Mouse (Mus musculus): Measurements from ENCODE around the gene Olfr452.

- TF ChIP-seq CTCF (IDR thresholded peaks at IDR 0.05; ENCODE audit: insufficient read depth, low read length), result no peak
- TF ChIP-seq POLR2A (IDR thresholded peaks at IDR 0.05; ENCODE audit: borderline replicate concordance, extremely low read depth, low read depth, low read length), result no peak
Measured at GRCm38 (mm10) chr6:42756104-42756503, 28.8 kb upstream of the Olfr452 start, which contains the start of gene Olfr38.

All from lung, adult 2 months (tissue).